Mouse (Mus musculus) adrenal gland, postnatal 25 days (tissue): ENCODE results near the gene Kat8. TPM values are rescaled to one million over a fixed set of nuclear protein-coding genes. Genes with fewer than 3 reads are reported as not detected.
"Not testable (repeated sequence)": the region's sequence is repeated elsewhere in the genome, so short reads cannot be mapped to it uniquely, and the experiment has no call there.

Experiments used
- DNase-seq: peaks from one replicate; pipeline ENCODE4 v3.0.0; 2021; ENCODE audit warnings: mixed read lengths
- total RNA-seq: library from RNA; stranded (reverse); gene quantifications from 2 replicates; pipeline ENCODE4 v1.2.3, GENCODE M21; 2021

Kat8 gene
- total RNA-seq, 1 experiment from 2014 or later, result 30.0 TPM

DNA sequence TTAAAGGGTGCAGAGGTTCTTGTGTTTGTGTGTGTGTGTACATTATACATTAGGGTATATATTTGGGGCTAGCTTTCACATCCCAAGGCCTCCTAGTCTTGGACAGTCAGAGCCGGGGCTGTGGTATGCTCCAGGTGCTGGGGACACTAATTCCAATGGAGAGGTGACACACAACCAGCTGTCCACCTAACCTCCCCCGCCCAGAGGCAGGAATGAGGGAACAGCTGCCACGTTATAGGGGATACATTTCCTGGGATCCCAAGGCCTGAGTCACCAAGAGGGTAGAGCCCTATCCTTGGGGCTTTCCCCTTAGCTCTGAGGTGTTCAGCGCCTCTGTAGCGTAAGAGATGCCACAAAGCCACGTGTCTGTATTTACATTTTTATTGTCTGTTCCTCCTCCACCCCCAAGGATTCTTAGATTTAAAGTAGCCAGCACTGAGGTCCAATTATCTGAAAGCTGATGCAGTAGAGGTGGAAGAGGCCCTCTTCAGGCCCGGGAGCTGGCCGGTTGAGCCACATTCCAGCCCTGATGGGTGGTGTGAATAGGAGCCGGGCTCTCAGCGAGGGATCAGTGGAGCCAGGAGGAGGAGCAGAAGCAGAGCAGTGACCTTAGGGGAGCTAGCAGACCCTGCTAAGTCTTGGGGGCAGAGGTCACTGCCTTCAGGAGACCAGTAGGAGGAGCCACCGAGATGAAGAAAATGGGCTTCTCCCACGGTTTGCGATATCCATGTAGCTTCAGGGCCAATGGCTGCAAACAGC, 20.1 kb downstream of the Kat8 start:
- DNase-seq, result no peak

DNA sequence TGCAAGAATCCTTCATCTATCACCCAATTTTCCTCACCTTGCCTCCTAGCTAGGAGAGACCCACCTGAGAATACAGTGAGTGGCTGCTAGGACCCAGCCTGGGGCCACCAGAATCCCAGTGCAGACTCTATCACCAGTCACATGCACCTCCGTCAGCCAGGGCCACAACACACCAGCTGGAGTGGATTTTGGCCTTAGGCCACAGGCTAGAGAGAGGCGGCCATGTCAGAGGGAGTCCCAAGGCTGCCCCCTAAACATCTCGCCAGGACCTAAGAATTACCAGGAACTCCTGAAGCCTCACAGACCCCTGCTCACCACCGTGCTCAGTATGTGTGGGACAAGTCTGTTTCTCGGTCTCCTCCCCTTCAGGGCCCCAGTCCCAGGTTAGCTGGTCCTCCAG, 21.8 kb downstream of the Kat8 start:
- no peak for DNase-seq

DNA sequence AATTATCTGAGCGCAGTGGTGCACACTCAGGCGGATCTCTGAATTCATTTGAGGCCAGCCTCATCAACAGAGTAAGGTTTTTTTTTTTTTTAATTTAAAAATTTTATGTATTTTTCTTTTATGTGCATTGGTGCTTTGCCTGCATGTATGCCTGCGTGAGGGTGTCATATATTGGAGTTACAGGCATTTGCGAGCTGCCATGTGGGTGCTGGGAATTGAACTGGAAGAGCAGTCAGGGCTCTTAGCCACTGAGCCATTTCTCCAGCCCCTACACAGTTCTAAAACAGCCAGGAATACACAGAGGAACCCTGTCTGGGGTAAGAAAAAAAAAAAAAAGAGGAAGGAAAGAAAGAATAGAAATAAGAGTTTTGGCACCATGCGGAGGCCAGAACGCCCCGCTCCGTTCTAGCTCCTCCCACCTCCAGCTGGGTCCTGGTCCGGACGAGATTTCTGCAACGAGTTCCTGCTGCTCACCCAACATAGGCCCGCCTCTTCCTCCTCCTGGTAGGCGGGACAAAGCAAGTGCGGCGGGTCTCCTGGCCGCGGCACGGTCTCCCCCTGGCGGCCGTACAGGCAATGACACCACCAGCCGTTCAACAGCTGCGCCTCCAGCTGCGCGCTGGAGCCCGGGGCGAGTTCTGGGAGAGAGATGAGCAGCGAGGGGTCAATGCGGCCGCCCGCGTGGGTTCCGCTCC, 22.9 kb downstream of the Kat8 start:
- DNase-seq, result peak; percentile 94

DNA sequence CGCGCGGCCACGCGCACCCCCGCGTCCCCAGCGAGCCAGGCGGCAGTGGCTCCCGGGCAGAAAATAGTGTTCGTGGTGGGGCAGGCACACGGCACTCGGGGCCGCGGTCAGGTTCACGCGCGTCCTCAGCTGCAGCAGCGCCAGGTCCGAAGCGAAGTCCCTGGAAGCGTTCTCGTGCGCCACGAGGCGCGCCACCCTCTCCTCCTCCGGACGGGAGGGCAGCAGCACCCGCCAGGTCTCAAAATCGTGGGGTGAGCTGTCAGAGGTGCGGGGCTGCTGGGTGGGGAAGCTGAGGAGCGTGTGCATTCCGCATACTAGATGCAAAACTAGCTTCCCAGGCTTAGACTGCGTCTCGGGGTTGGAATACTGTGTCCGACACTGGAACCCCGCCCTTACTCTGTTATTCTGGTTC, 23.4 kb downstream of the Kat8 start:
- DNase-seq, result no peak

DNA sequence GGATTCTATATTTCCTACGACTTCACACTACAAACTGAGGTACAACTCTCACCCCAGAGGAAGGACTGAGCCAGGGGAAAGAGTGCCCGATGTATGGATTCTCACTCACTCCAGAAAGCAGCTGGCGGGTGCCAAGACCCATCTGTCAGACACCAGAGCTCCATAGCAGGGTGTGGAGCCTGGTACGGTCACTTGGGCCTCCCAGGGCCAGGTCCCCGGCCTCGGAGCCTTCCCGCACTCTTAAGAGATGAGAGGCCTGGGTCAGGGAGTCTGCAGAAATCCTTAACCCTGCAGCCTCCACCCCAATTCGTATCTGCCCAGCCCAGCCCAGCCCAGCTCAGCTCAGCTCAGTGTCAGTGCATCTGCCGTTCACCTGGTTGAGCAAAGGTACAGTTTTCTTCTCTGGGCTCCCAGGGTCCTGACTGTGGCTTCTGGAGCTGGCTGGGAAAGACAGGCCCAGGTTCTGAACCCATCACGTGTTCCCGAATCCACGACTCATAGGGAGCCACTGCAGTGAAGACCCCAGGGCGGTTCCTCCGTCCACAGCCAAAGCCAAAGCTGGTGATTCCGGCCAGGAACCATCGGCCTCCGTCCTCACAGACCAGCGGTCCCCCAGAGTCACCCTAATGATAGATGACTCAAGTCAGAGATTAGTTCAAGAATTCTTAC, 24.0 kb downstream of the Kat8 start:
- DNase-seq, result no peak

DNA sequence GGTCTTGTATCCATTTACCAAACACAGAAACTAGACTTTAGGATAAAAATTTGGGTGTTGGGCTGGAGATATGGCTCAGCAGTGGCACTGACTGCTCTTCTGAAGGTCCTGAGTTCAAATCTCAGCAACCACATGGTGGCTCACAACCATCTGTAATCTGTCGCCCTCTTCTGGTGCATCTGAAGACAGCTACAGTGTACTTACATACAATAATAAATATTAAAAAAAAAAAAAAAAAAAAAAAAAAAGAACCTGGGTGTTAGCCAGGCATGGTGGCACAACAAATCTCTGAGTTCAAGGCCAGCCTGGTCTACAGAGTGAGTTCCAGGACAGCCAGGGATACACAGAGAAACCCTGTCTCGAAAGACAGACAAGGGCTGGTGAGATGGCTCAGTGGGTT, 29.8 kb downstream of the Kat8 start:
- DNase-seq, result not testable (repeated sequence)

DNA sequence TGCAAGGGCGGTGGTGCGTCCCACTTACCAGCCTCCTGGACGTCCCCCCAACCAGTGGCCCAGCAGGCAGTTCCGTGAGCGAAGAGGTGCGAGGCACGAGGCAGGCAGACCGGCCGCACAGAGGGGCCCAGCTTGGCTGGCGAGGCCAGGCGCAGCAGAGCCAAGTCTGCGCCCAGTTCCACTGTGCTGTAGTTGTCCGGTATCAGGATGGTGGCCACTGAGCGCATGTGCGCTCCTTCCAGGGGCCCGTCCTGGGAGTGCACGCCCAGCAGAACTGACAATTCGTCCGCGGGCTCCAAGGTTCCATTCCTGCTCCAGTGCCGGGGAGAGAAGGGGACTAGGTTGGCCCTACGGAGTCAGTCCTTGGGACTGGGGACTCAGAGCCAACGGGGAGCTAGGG, 32.3 kb downstream of the Kat8 start:
- DNase-seq, result peak; percentile 31

DNA sequence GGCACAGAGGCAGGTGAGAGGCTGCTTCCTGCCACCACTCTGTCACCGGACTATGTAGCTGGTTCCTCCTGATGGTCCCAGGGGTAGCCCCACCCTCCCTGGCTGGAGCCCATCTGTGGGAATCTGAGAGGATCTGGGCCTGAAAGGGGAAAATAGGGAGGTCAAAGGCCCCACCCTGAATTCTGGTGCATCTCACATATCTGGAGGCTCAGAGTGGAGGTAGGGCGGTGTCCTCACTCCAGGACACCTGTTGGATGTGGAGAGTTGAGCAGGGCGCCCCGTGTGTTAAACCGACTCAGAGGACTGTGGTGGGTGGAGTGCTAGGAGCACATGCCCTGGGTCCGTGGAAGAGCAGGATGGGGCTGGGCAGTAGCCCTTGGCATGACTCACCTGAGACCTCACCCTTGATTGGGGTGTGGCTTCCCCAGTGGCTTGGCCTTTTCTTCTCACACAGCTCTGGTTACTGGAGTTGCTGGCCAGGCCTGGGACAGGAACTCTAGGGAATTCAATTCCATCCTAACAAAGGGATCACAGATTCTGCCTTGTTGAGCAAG, 34.2 kb downstream of the Kat8 start, which contains the start of gene Prss36:
Prss36 (minus strand) TSS at position 256 of the 554 bp plus-strand sequence.
- no peak for DNase-seq

DNA sequence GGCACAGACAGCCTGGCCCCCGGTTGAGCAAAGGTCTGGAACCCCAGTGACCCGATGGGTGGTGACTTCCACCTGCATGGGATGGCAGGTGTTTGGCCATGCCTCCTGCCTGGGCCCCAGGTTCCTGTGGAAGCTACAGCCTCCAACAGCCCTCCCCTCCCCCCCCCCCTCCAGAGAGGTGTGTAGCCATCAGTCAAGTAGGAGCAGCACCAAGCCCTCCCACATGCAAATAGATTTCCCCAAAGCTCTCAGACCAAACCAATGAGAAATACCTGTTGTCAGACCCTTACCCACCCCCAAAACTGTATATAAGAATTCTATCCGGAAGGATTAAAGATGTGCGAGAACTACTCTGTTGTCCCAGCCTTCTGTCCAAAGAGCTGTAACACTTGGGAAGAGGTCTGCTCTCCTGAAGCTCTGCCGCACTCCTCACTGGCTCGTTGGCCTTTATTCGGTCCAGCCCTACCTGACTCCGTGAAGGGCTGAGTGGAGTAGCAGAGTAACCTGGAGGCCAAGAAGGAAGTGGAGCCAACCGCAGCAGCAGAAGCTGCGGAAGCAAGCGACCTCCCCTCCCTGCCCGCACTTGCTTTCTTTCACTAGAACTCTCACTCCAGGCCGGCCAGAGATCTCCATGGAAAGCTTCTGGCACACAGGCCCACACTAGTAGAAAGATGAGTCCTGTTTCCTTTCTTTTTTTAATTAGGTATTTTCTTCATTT, 40.7 kb downstream of the Kat8 start:
- DNase-seq, result no peak

DNA sequence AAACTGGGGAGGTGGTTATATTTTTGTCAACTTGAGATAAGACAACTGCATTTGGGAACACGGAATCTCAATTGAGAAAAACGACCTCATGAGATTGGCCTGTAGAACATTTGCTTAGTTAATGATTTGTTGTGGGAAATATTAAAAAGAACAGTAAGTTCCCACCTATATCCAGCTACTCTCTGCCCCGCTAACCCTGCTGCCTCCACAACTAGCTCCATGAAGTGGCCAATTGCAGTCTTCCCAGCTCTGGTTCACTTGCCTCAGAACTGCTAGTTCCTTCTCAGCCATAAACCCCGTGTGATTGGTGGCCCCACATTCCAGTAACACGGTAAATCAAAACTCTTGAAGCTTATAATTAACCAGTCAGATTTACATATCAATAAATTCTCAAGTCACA, 47.0 kb downstream of the Kat8 start:
- no peak for DNase-seq

DNA sequence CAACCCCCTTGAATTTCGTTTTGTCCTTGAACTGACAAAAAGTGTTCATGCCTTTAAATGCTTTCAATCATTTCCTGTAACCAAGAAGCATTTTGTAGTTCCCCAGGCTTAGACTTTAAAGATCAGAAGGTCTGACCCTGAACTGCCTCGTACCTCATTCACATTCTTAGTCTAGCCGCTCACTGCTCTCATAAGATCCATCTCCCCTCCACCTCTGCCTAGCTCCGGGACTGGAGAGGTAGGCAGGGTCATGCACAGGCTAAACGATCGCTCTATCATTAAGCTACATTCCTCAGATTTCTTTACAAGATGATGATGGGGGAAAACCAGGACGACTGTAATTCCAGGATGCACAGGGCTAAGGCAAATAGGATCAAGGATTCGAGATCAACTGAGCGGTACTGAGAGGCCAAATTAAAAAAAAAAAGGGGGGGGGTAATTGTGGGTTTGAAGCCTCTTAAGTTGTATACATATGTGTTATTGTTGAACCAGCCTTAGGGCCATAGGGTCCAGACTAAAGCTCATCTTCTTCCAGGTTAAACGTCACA, 54.1 kb downstream of the Kat8 start:
- DNase-seq, result no peak

DNA sequence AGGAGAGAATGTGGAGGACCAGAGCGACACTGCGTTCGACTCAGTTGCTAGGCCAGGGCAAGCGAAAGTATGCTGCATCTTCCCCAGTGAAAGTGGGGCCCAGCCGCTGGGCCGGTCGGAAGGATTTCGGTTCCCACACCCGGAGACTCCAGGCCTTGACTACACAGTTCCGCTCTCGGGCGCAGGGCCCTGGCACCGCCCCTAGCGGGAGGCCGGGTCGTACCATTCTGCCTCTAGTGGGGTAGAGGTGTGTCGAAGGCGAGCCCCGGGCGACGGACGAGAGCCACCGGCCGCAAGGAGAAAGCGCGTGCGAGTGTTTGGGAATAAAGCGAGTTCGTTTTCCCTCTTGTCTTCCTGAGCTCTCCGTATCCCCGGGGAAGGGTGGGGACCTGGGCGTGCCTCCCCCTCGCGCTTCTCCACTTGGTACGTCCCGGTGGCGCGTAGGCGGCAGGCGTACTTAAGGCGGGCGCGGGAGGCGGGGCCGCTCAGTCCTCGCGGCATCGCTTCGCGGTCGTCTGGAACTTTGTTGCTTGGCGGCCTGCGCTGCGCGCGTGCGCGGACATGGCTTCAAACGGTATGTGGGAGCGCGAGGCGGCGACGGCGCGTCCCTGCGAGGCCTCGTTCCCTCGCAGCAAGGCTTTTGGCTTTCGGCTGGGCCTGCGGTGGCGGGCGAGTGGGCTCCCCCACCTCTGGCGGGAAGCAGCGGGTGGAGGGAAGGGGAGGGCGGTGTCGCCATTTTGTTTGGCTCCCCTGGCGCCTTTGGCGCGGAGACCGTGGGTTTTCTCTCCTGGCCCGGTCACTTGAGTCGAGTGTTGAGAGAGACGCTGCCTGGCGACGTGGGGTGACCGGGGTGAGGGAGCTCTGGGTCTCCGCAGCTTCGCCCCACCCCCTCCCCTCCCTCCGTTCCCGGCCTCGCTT, 54.9 kb downstream of the Kat8 start, which contains the start of gene Fus:
Fus (plus strand) TSS at position 454 of the 918 bp plus-strand sequence.
- peak; percentile 96 for DNase-seq

DNA sequence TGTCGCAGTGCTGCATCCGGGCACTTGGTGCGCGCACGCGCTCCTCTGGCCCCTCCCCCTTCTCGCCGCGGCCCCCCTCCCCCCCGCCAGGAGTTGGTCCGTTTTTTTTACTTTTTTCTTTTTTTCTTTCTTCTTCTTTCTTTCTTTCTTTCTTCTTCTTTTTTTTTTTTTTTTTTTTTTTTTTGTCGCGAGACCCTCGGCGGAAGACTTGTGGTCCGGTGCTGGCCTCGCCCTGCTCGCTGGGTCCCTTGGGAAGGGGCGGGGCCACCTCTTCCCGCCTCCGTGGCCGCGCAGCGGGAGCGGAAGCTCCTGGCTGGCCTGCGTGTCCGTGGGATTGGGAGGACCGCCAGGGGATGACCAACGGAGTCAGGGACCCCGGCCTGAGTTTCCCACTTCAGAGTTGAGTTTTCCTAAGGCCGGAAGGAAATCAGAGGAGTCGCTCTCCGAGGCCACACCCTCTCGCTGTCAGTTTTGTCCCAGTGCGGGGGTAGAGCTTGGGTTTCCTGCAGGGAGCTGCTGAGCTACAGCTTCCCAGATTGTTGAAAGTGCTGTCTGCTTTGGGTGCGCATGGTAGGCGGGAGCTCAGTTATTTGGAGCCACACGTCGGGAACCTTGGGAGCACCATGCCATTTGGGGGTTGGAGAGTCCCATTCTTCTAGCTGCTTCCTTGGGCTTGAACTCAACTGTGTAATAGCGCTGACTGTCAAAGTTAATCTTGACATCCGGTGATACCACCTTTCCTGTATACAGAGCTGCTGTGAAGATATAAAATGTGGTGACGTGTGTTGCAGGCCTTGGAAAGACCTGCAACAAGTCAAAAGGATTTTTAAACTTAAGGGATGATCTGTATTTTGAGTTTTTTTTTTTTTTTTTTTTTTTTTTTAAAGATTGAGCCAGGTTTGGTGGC, 55.9 kb downstream of the Kat8 start:
- peak; percentile 85 for DNase-seq

DNA sequence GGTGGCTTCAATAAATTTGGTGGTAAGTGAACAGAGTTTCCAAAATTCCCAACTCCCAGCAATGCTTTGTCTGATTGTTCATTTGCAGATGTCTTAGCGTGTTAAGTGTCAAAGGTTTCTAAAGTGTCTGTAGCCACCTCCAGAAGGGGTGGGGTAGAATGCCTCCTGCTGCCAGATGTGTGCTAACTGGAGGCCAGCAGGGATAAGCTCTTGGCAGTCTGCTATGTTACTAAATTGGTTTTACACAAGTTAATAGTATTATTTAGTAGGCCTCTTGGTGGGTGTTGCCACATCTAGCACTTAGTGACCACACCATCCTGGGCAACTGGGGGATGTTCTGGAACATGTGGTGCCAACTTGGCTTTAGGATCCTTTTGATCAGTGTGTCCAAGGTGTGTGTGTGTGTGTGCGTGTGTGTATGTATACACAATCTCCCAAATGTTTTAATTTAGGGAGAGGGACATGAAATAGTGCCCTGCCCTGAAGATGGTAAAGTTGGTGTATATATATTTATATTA, 62.2 kb downstream of the Kat8 start:
- no peak for DNase-seq

Other genes starting within 250 kb of the Kat8 start
- 64.9 and 114 TPM in 2 replicates for gene Bcl7c, start 203.6 kb upstream of the Kat8 start, total RNA-seq
- 2.5 and 2.6 TPM in 2 replicates for gene Ctf1, start 199.8 kb upstream of the Kat8 start, total RNA-seq
- not detected in 2 replicates for gene Ctf2, start 180.3 kb upstream of the Kat8 start, total RNA-seq
- 18.3 and 18.5 TPM in 2 replicates for gene Fbxl19, start 168.0 kb upstream of the Kat8 start, total RNA-seq
- gene Orai3, start 142.7 kb upstream of the Kat8 start, total RNA-seq, result 31.5 and 37.2 TPM in 2 replicates
- gene Setd1a, start 135.8 kb upstream of the Kat8 start, total RNA-seq, result 36.9 and 49.8 TPM in 2 replicates
- 4.4 and 6.9 TPM in 2 replicates for gene Gm49388, start 126.9 kb upstream of the Kat8 start, total RNA-seq
- gene Hsd3b7, start 111.9 kb upstream of the Kat8 start, total RNA-seq, result 49.1 and 66.2 TPM in 2 replicates
- gene Stx4a, start 88.2 kb upstream of the Kat8 start, total RNA-seq, result 101 and 122 TPM in 2 replicates
- gene Stx1b, start 88.0 kb upstream of the Kat8 start, total RNA-seq, result 4.2 and 8.0 TPM in 2 replicates
- gene Zfp646, start 36.3 kb upstream of the Kat8 start, total RNA-seq, result 41.2 and 42.2 TPM in 2 replicates
- 9.3 and 11.3 TPM in 2 replicates for gene Zfp668, start 35.7 kb upstream of the Kat8 start, total RNA-seq
- gene Prss53, start 21.5 kb upstream of the Kat8 start, total RNA-seq, result 1.2 and 2.2 TPM in 2 replicates
- not detected in 2 replicates for gene Gm21974, start 17.1 kb upstream of the Kat8 start, total RNA-seq
- 69.5 and 76.6 TPM in 2 replicates for gene Vkorc1, start 16.9 kb upstream of the Kat8 start, total RNA-seq
- gene Bckdk, start 8.4 kb upstream of the Kat8 start, total RNA-seq, result 119 and 123 TPM in 2 replicates
- gene Prss8, start 17.6 kb downstream of the Kat8 start, total RNA-seq, result 0.15 TPM in 1 of 2 replicates, not detected in the other
- 4.4 and 9.7 TPM in 2 replicates for gene Prss36, start 34.2 kb downstream of the Kat8 start, total RNA-seq
- gene Fus, start 54.9 kb downstream of the Kat8 start, total RNA-seq, result 189 and 309 TPM in 2 replicates
- gene Pycard, start 81.4 kb downstream of the Kat8 start, total RNA-seq, result 2.8 and 5.5 TPM in 2 replicates
- 0.24 TPM in 1 of 2 replicates, not detected in the other for gene Trim72, start 91.4 kb downstream of the Kat8 start, total RNA-seq
- gene Itgam, start 150.1 kb downstream of the Kat8 start, total RNA-seq, result 2.5 and 2.9 TPM in 2 replicates
- gene Gm49368, start 150.2 kb downstream of the Kat8 start, total RNA-seq, result not detected in 2 replicates
- gene Itgax, start 217.0 kb downstream of the Kat8 start, total RNA-seq, result 0.71 and 0.97 TPM in 2 replicates
- gene Itgad, start 241.9 kb downstream of the Kat8 start, total RNA-seq, result not detected in 2 replicates